Comparison of ENCODE assay signal across 21 mouse cellular contexts in the genomic region with DNA sequence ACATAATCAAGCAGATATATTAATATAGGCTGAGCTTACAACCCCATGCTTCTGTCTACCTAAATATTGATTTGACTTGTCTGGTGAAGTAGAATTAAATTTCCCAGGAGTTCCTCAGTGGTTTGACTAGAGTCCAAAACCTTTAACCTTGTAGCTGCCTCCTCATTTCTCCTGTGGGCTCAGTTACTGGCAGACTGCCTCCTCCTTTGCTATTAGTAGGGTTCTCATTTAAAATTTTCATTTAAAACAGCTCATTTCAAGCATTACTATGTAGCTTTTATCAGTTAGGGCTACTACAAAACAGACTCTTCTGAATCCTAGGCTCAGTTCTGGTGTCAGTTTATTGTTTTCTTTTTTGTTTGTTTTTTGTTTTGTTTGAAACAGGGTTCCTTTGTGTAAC. TPM values are rescaled to one million over a fixed set of nuclear protein-coding genes. Genes with fewer than 3 reads are reported as not detected.
DNase-seq lines count a peak whose midpoint lies in the region; ATAC-seq and TF ChIP-seq lines count a peak whose summit lies in the region.
"Had no signal": no experiment of that assay in that cellular context is flagged by ENCODE, and none has a peak within 500 bp of the region (broad histone marks: within the 10 kb centered on the region; RNA-seq: fewer than 3 reads in every experiment).

No protein-coding gene starts in this region.

- no peak overlapping the region for H3K9ac ChIP-seq in forebrain, postnatal 0 days
- H3K9ac ChIP-seq in forebrain, embryonic 11.5 days (ENCODE audit: low read length) = no peak overlapping the region
- H3K9ac ChIP-seq in limb, embryonic 14.5 days (ENCODE audit: low read depth, low read length, severe bottlenecking) = no peak overlapping the region
- H3K9ac ChIP-seq in hindbrain, embryonic 16.5 days (ENCODE audit: low read depth, low read length) = no peak overlapping the region
- H3K9ac ChIP-seq: embryonic facial prominence, embryonic 15.5 days; kidney, embryonic 15.5 days; limb, embryonic 15.5 days; liver, embryonic 14.5 days; lung, embryonic 14.5 days; midbrain, embryonic 12.5 days had no signal

- ATAC-seq in forebrain, postnatal 0 days = no peak
- no peak for ATAC-seq in forebrain, embryonic 11.5 days (replicated peaks; ENCODE audit: low FRiP score)
- no peak for ATAC-seq in limb, embryonic 14.5 days (ENCODE audit: low FRiP score, low read depth)
- 0 out of 2 replicates have a peak, but pooled peaks have one; percentile 9 for ATAC-seq in hindbrain, embryonic 16.5 days
- ATAC-seq: intestine, postnatal 0 days had no signal

- no peak for TF ChIP-seq CTCF in forebrain, postnatal 0 days (IDR thresholded peaks at IDR 0.05; ENCODE audit: low read depth)

- no peaks in the 10 kb centered on the region for H3K36me3 ChIP-seq in forebrain, postnatal 0 days (ENCODE audit: insufficient read depth)
- no peaks in the 10 kb centered on the region for H3K36me3 ChIP-seq in forebrain, embryonic 11.5 days (ENCODE audit: control insufficient read depth, insufficient read depth, low read length)
- H3K36me3 ChIP-seq in limb, embryonic 14.5 days (ENCODE audit: control insufficient read depth, insufficient read depth, low read length) = peaks cover 21% of the 10 kb centered on the region
- H3K36me3 ChIP-seq in limb, embryonic 10.5 days = peaks cover 50% of the 10 kb centered on the region
- no peaks in the 10 kb centered on the region for H3K36me3 ChIP-seq in hindbrain, embryonic 16.5 days (ENCODE audit: control insufficient read depth, insufficient read depth, low read length)

- no peaks in the 10 kb centered on the region for H3K9me3 ChIP-seq in forebrain, postnatal 0 days (ENCODE audit: low read length)
- H3K9me3 ChIP-seq in forebrain, embryonic 11.5 days (ENCODE audit: control insufficient read depth, low read length) = no peaks in the 10 kb centered on the region
- no peaks in the 10 kb centered on the region for H3K9me3 ChIP-seq in limb, embryonic 14.5 days (ENCODE audit: control insufficient read depth, low read length)
- H3K9me3 ChIP-seq in limb, embryonic 10.5 days (replicated peaks) = no peaks in the 10 kb centered on the region
- H3K9me3 ChIP-seq in hindbrain, embryonic 16.5 days (ENCODE audit: control insufficient read depth, low read length) = no peaks in the 10 kb centered on the region
- H3K9me3 ChIP-seq: embryonic facial prominence, embryonic 15.5 days; kidney, embryonic 15.5 days; limb, embryonic 15.5 days; midbrain, embryonic 12.5 days had no signal

- no peaks in the 10 kb centered on the region for H3K4me1 ChIP-seq in forebrain, postnatal 0 days (ENCODE audit: insufficient read depth)
- no peaks in the 10 kb centered on the region for H3K4me1 ChIP-seq in forebrain, embryonic 11.5 days (replicated peaks; ENCODE audit: control insufficient read depth, insufficient read depth, low read length)
- 0 out of 2 replicates have a peak, but pooled peaks cover 4% of the 10 kb centered on the region for H3K4me1 ChIP-seq in limb, embryonic 14.5 days (ENCODE audit: control insufficient read depth, insufficient read depth, low read length)
- H3K4me1 ChIP-seq in limb, embryonic 10.5 days = no peaks in the 10 kb centered on the region
- peaks cover 3% of the 10 kb centered on the region for H3K4me1 ChIP-seq in hindbrain, embryonic 16.5 days (ENCODE audit: control insufficient read depth, insufficient read depth, low read depth, low read length)
- H3K4me1 ChIP-seq: embryonic facial prominence, embryonic 15.5 days; midbrain, embryonic 12.5 days had no signal

- H3K4me2 ChIP-seq in forebrain, postnatal 0 days (ENCODE audit: low read depth) = no peak overlapping the region
- no peak overlapping the region for H3K4me2 ChIP-seq in forebrain, embryonic 11.5 days (ENCODE audit: low read depth, low read length, severe bottlenecking)
- no peak overlapping the region for H3K4me2 ChIP-seq in limb, embryonic 14.5 days (replicated peaks; ENCODE audit: low read depth, low read length, severe bottlenecking)
- H3K4me2 ChIP-seq in hindbrain, embryonic 16.5 days (ENCODE audit: low read length) = no peak overlapping the region; the same call in 1 of the 2 replicates
- H3K4me2 ChIP-seq: embryonic facial prominence, embryonic 15.5 days; heart, embryonic 11.5 days; kidney, embryonic 15.5 days; limb, embryonic 15.5 days; lung, embryonic 14.5 days; midbrain, embryonic 12.5 days had no signal

- no peak for DNase-seq in forebrain, postnatal 0 days
- DNase-seq in forebrain, embryonic 11.5 days (ENCODE audit: low spot score) = no peak
- DNase-seq in limb, embryonic 14.5 days (ENCODE audit: low spot score) = peak; percentile 29
- no peak for DNase-seq in limb, embryonic 10.5 days (ENCODE audit: low spot score)
- no peak for DNase-seq in gastrocnemius, adult 18-20 months (ENCODE audit: low spot score)
- no peak for DNase-seq in cerebellum, postnatal 36 days
- DNase-seq: cerebellum, adult 18-20 months; cerebellum, postnatal 14 days; embryo, embryonic 11 days; gastrocnemius, postnatal 10 days; kidney, postnatal 36 days; lung, embryonic 14.5 days; thymus, postnatal 14 days had no signal

- 0 out of 2 replicates have a peak overlapping the region, but pooled peaks have one; percentile 23 for H3K27ac ChIP-seq in forebrain, postnatal 0 days (ENCODE audit: low read depth, low read length)
- H3K27ac ChIP-seq in forebrain, embryonic 11.5 days (ENCODE audit: low read depth, low read length) = no peak overlapping the region
- no peak overlapping the region for H3K27ac ChIP-seq in limb, embryonic 14.5 days (replicated peaks; ENCODE audit: low read depth, low read length)
- no peak overlapping the region for H3K27ac ChIP-seq in limb, embryonic 10.5 days
- no peak overlapping the region for H3K27ac ChIP-seq in hindbrain, embryonic 16.5 days (ENCODE audit: low read depth, low read length)
- H3K27ac ChIP-seq: embryonic facial prominence, embryonic 15.5 days; kidney, embryonic 15.5 days; limb, embryonic 15.5 days; liver, embryonic 14.5 days; midbrain, embryonic 12.5 days had no signal

- no peaks in the 10 kb centered on the region; the same call in 1 of the 2 replicates for H3K27me3 ChIP-seq in forebrain, postnatal 0 days (ENCODE audit: insufficient read depth, low read length)
- no peaks in the 10 kb centered on the region for H3K27me3 ChIP-seq in forebrain, embryonic 11.5 days (ENCODE audit: control insufficient read depth, insufficient read depth, low read length)
- H3K27me3 ChIP-seq in limb, embryonic 14.5 days (ENCODE audit: control insufficient read depth, insufficient read depth, low read length) = no peaks in the 10 kb centered on the region
- no peaks in the 10 kb centered on the region for H3K27me3 ChIP-seq in limb, embryonic 10.5 days (ENCODE audit: low read depth, poor library complexity, severe bottlenecking)
- no peaks in the 10 kb centered on the region for H3K27me3 ChIP-seq in hindbrain, embryonic 16.5 days (replicated peaks; ENCODE audit: control insufficient read depth, insufficient read depth, low read length)
- H3K27me3 ChIP-seq: embryonic facial prominence, embryonic 15.5 days; kidney, embryonic 15.5 days; limb, embryonic 15.5 days; midbrain, embryonic 12.5 days had no signal

- no peak for TF ChIP-seq POLR2A in limb, embryonic 14.5 days (IDR thresholded peaks at IDR 0.05; ENCODE audit: borderline replicate concordance, extremely low read depth, insufficient read depth, insufficient read length)

- no peak overlapping the region for H3K4me3 ChIP-seq in forebrain, postnatal 0 days (ENCODE audit: low read depth, low read length)
- no peak overlapping the region for H3K4me3 ChIP-seq in forebrain, embryonic 11.5 days (ENCODE audit: low read depth, low read length)
- H3K4me3 ChIP-seq in limb, embryonic 14.5 days (replicated peaks; ENCODE audit: low read length) = no peak overlapping the region
- no peak overlapping the region for H3K4me3 ChIP-seq in limb, embryonic 10.5 days
- no peak overlapping the region for H3K4me3 ChIP-seq in hindbrain, embryonic 16.5 days (ENCODE audit: low read length)
- H3K4me3 ChIP-seq: embryonic facial prominence, embryonic 15.5 days; kidney, embryonic 15.5 days; limb, embryonic 15.5 days; midbrain, embryonic 12.5 days had no signal

RNA-seq across cellular contexts. Expression of gene Vps4a, which starts 45.1 kb away (rescaled TPM):
- total RNA-seq in forebrain, postnatal 0 days (2014; rRNA removed) = 142 and 145 TPM in 2 replicates
- polyA plus RNA-seq in forebrain, postnatal 0 days (2015; fragmentation: Nextera tagmentation; extraction: Ambion mirVana) = 174 TPM in 2 replicates
- polyA plus RNA-seq in forebrain, embryonic 11.5 days (2014; fragmentation: Nextera tagmentation; extraction: Ambion mirVana) = 84.9 and 85.5 TPM in 2 replicates
- polyA plus RNA-seq in limb, embryonic 14.5 days (2012; rRNA removed) = 40.2 and 50.8 TPM in 2 replicates
- polyA plus RNA-seq in limb, embryonic 14.5 days (2014; fragmentation: Nextera tagmentation; extraction: Ambion mirVana) = 75.8 and 82.3 TPM in 2 replicates
- 56.4 and 67.5 TPM in 2 replicates for polyA plus RNA-seq in limb, embryonic 10.5 days (2016; fragmentation: Nextera tagmentation; extraction: Ambion mirVana)
- polyA plus RNA-seq in hindbrain, embryonic 16.5 days (2015; fragmentation: Nextera tagmentation; extraction: Ambion mirVana) = 159 and 165 TPM in 2 replicates
- 10 to 100 TPM; 62.2 to 71.0 TPM for total RNA-seq in gastrocnemius, adult 18-20 months (2021)

RNA-seq across cellular contexts. Expression of gene Sntb2, which starts 50.4 kb away (rescaled TPM):
- 6.1 and 6.9 TPM in 2 replicates for total RNA-seq in forebrain, postnatal 0 days (2014; rRNA removed)
- 1.7 and 3.0 TPM in 2 replicates for polyA plus RNA-seq in forebrain, postnatal 0 days (2015; fragmentation: Nextera tagmentation; extraction: Ambion mirVana)
- 7.9 and 9.5 TPM in 2 replicates for polyA plus RNA-seq in forebrain, embryonic 11.5 days (2014; fragmentation: Nextera tagmentation; extraction: Ambion mirVana)
- polyA plus RNA-seq in limb, embryonic 14.5 days (2012; rRNA removed) = 13.9 and 15.4 TPM in 2 replicates
- 20.4 and 20.7 TPM in 2 replicates for polyA plus RNA-seq in limb, embryonic 14.5 days (2014; fragmentation: Nextera tagmentation; extraction: Ambion mirVana)
- 15.8 and 15.9 TPM in 2 replicates for polyA plus RNA-seq in limb, embryonic 10.5 days (2016; fragmentation: Nextera tagmentation; extraction: Ambion mirVana)
- 4.7 and 4.9 TPM in 2 replicates for polyA plus RNA-seq in hindbrain, embryonic 16.5 days (2015; fragmentation: Nextera tagmentation; extraction: Ambion mirVana)
- total RNA-seq in gastrocnemius, adult 18-20 months (2021) = 1 to 10 TPM; 4.1 to 4.2 TPM
